Mouse (Mus musculus) neutrophil, adult 83 days (primary cell): ENCODE results near the gene Sec63. TPM values are rescaled to one million over a fixed set of nuclear protein-coding genes. Genes with fewer than 3 reads are reported as not detected.

Experiments
- total RNA-seq, 2 experiments: library from RNA; stranded (reverse); gene quantifications; one replicate each; pipeline ENCODE4 v1.2.4; 2023

Sec63 gene
- 10 to 100 TPM; 27.0 to 32.9 TPM for total RNA-seq

DNA sequence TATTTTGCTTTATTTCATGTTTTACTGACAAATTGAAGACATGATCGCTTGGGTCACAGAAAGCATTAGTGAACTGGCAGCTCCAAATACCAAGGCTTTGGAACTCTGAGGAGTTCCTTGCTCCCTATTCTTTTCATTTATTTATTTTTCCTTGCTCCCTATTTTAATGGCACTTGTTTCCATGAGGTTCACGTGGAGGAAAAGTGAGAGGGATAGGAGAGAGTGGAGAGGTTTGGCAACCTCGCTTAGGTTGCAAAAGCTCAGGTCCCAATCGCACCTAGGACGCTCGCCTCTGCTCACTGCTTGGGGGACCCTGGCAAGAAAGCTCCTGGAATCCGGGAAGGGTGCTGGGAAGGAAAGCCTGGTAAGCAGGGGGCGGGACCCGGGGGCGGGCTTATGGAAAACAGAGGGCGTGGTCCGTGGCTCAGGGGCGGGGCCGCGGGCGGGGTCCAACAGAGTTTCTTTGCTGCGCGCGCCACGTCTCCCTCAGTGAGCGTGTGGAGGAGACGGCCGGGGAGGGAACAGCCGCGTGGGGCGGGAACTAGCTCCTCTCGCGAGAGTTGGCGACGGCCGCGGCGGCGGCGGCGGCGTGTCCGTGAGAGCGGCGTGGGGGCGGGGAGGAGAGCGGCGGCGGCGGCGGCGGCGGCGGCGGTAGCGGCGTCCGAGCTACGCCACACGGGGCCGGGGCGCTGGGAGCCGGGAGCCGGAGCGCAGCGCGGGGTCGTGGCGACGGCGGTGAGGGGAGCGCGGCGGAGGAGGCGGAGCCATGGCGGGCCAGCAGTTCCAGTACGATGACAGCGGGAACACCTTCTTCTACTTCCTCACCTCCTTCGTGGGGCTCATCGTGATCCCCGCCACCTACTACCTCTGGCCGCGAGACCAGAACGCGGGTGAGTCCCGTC, at the start of gene Sec63:
TSS of gene Sec63 (plus strand) at position 498 of the 902 bp plus-strand sequence.

DNA sequence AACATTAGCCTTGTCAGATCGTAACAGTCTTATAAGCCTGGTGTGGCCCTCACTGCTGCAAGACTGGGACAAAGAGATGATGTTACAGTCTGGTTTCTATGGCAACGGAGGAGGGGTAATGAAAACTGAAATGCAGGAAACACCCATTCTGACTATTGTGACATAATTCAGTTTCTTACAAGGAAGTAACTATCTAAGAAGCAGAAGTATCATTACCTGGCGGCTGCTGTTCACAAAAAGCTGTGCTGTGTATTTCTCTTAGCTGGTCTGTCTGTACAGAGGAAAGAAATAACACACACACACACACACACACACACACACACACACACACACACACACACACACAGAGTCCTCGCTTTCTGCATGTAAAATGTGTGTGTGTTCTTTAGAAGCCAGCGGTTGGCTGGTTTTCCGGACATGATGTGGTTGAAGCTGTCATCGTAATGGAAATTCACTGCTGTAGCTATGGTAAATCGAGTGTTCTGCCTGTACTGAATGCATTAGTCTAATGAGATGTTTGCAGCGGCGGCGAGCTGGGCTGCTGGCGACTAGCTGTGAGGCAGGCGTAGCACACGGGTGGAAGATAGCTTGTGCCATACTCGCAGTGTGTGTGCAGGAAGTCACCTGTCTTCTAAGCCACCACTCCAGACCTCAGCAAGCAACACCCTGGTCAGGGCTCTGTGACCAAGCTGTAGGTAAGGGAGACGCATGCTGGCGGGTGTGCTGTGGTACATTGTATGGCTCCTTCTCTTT, 99.0 kb downstream of the Sec63 start, which contains the start of gene Scml4:
TSS of gene Scml4 (plus strand) at position 212 of the 753 bp plus-strand sequence.

Other genes starting within 250 kb of the Sec63 start
- not detected for gene Nr2e1, start 177.9 kb upstream of the Sec63 start, total RNA-seq
- gene Ostm1, start 177.7 kb upstream of the Sec63 start, total RNA-seq: 10 to 100 TPM; 29.3 to 30.1 TPM
- gene Scml4, start 98.9 kb downstream of the Sec63 start, total RNA-seq: 1 to 10 TPM; 1.7 to 2.0 TPM